Mouse (Mus musculus): Measurements from ENCODE around the gene Gpr87.

DNA sequence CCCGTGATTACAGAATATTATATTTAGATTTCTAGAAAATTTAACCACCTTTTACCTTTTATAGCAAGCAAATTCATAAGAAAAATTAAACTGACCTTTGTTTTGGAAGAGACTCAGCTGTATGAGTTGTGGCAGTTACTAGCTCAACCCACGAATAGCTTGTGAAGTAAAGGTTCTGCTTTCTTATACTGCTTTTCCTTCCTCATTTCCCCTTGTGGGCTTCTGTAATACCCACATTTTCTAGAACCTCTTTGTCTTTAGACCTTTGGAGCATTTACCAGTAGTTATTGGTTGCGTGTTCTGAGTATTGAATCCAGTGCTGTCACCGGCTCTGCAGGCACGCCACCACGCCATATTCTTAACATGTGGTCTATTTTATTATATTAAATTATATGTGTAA, 15.8 kb upstream of the Gpr87 start, which contains the start of gene P2ry13:
- TF ChIP-seq CTCF (IDR thresholded peaks at IDR 0.05; ENCODE audit: extremely low read depth, insufficient read depth, insufficient read length, insufficient replicate concordance): no peak
- TF ChIP-seq POLR2A (IDR thresholded peaks at IDR 0.05; ENCODE audit: low read depth, low read length): no peak
